Mouse (Mus musculus) stomach, embryonic 15.5 days (tissue): ENCODE measurements around the gene Fgf3. TPM values are rescaled to one million over a fixed set of nuclear protein-coding genes. Genes with fewer than 3 reads are reported as not detected.
A peak's percentile ranks its signal among the peaks of the same experiment; 100 is the strongest.

Experiments
- ATAC-seq: fragments of 200-750 bp; cut with Nextera tagmentation; 2 replicates; pipeline ENCODE4 v1.8.0; 2017; ENCODE audit warnings: low read depth, moderate number of reproducible peaks, moderate TSS enrichment; ENCODE audit not compliant: insufficient read depth, low FRiP score
- H3K27ac ChIP-seq: fragments of 300-500 bp; sonication (generic); 2 replicates; pipeline ENCODE4 v1.5.1; 2015; ENCODE audit warnings: mild to moderate bottlenecking, inconsistent platforms
- H3K27me3 ChIP-seq: fragments of 300-500 bp; sonication (generic); replicated peaks from 2 replicates; pipeline ENCODE4 v1.6.1; 2015; ENCODE audit warnings: inconsistent platforms
- H3K36me3 ChIP-seq: fragments of 300-500 bp; sonication (generic); 2 replicates; pipeline ENCODE4 v1.6.1; 2015; ENCODE audit warnings: inconsistent platforms
- H3K4me1 ChIP-seq: fragments of 300-500 bp; sonication (generic); 2 replicates; pipeline ENCODE4 v1.6.1; 2015; ENCODE audit warnings: inconsistent platforms
- H3K4me2 ChIP-seq: fragments of 300-500 bp; sonication (generic); 2 replicates; pipeline ENCODE4 v1.6.1; 2015; ENCODE audit warnings: mild to moderate bottlenecking, inconsistent platforms
- H3K4me3 ChIP-seq: fragments of 300-500 bp; sonication (generic); replicated peaks from 2 replicates; pipeline ENCODE4 v1.5.1; 2015; ENCODE audit warnings: inconsistent platforms
- H3K9ac ChIP-seq: fragments of 300-500 bp; sonication (generic); 2 replicates; pipeline ENCODE4 v1.6.1; 2015; ENCODE audit warnings: inconsistent platforms
- H3K9me3 ChIP-seq: fragments of 300-500 bp; sonication (generic); 2 replicates; pipeline ENCODE4 v1.6.1; 2016; ENCODE audit warnings: inconsistent platforms
- WGBS: fragments of 180-500 bp; shearing (Covaris S2); methylation state at CpG from one replicate; pipeline ENCODE4 v1.1.7; 2015; 5-methylcytosine and 5-hydroxymethylcytosine counted together
- polyA plus RNA-seq: library from polyadenylated mRNA; unstranded; fragments of >200 nt; fragmentation: Nextera tagmentation; extraction: Ambion mirVana; gene quantifications from 2 replicates; pipeline ENCODE4 v1.2.1, GENCODE M21; 2015

Fgf3 gene
- polyA plus RNA-seq, 1 experiment from 2014 or later: not detected

- Histone ChIP-seq H3K9me3 (no peaks in the 10 kb centered on the region), H3K27ac (no peak overlapping the region), H3K4me1 (no peaks in the 10 kb centered on the region), H3K4me3 (no peak overlapping the region), H3K36me3 (no peaks in the 10 kb centered on the region), H3K9ac (no peak overlapping the region), H3K4me2 (no peak overlapping the region), H3K27me3 (no peaks in the 10 kb centered on the region)
- 48% methylated on average over 7 of the region's 7 CpGs for WGBS
- ATAC-seq: no peak
Measured at GRCm38 (mm10) chr7:144821901-144822300, 16.0 kb upstream of the Fgf3 start.

DNA sequence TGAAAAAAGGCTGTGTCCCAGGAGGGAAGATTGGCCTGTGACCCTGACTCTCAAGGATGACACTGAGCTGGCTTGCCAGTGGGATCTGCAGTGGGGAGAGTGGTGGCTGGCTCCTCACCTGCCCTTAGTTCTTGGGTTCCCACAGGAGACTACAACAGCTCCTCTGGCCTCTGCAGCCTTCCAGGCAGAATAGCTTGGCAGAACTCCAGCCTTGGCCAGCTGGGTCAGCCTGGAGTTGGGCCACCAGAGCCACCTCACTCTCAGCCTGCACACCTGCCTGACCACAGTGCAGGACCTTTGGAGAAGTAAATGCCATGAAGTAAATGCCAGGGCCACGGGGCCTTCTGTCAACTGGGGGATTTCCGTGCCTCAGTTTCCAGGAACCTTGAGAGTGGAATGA is 13.9 kb upstream of the Fgf3 start:
- H3K9ac ChIP-seq: no peak overlapping the region
- no peak overlapping the region for H3K4me2 ChIP-seq
- no peaks in the 10 kb centered on the region for H3K4me1 ChIP-seq
- ATAC-seq: peak; percentile 45; the same call in 1 of the 2 replicates
- WGBS: 88% methylated on average over 2 of the region's 2 CpGs
- no peaks in the 10 kb centered on the region for H3K36me3 ChIP-seq
- no peaks in the 10 kb centered on the region for H3K9me3 ChIP-seq
- no peak overlapping the region for H3K27ac ChIP-seq
- no peak overlapping the region for H3K4me3 ChIP-seq
- H3K27me3 ChIP-seq: no peaks in the 10 kb centered on the region

- Histone ChIP-seq H3K4me1 (no peaks in the 10 kb centered on the region), H3K4me2 (no peak overlapping the region), H3K4me3 (no peak overlapping the region), H3K9ac (no peak overlapping the region), H3K36me3 (no peaks in the 10 kb centered on the region), H3K27ac (no peak overlapping the region), H3K9me3 (no peaks in the 10 kb centered on the region), H3K27me3 (no peaks in the 10 kb centered on the region)
- WGBS: 81% methylated on average over 11 of the region's 11 CpGs
- no peak for ATAC-seq
Measured at GRCm38 (mm10) chr7:144828369-144828768, 9.5 kb upstream of the Fgf3 start.

- Histone ChIP-seq H3K36me3 (no peaks in the 10 kb centered on the region), H3K4me2 (peak overlapping the region; percentile 79), H3K27ac (no peak overlapping the region), H3K4me1 (peaks cover 17% of the 10 kb centered on the region; the same call in 1 of the 2 replicates), H3K9me3 (no peaks in the 10 kb centered on the region), H3K27me3 (peaks cover 76% of the 10 kb centered on the region), H3K4me3 (peak overlapping the region; percentile 38), H3K9ac (no peak overlapping the region)
- ATAC-seq: no peak
- under 1% methylated on average over 94 of the region's 94 CpGs for WGBS
Measured at GRCm38 (mm10) chr7:144838522-144839503, 930 bp downstream of the Fgf3 start.

- H3K4me3 ChIP-seq: no peak overlapping the region
- 26% methylated on average over 4 of the region's 4 CpGs for WGBS
- no peaks in the 10 kb centered on the region for H3K36me3 ChIP-seq
- no peaks in the 10 kb centered on the region for H3K9me3 ChIP-seq
- H3K4me1 ChIP-seq: no peaks in the 10 kb centered on the region
- no peak for ATAC-seq
- H3K9ac ChIP-seq: no peak overlapping the region
- no peak overlapping the region for H3K4me2 ChIP-seq
- H3K27ac ChIP-seq: no peak overlapping the region
- H3K27me3 ChIP-seq: peaks cover 21% of the 10 kb centered on the region
Measured at GRCm38 (mm10) chr7:144846158-144846557, 8.3 kb downstream of the Fgf3 start.

GRCm38 (mm10) chr7:144847067-144847466 is 9.2 kb downstream of the Fgf3 start, which contains the start of gene Fgf4:
TSS of gene Fgf4 (plus strand) at chr7:144847367.
- Histone ChIP-seq H3K9me3 (no peaks in the 10 kb centered on the region), H3K9ac (no peak within 1 kb of the TSS), H3K27ac (no peak within 1 kb of the TSS), H3K4me1 (no peaks in the 10 kb centered on the region), H3K4me2 (no peak within 1 kb of the TSS), H3K27me3 (peaks cover 12% of the 10 kb centered on the region), H3K36me3 (no peaks in the 10 kb centered on the region), H3K4me3 (no peak within 1 kb of the TSS)
- ATAC-seq: no peak

DNA sequence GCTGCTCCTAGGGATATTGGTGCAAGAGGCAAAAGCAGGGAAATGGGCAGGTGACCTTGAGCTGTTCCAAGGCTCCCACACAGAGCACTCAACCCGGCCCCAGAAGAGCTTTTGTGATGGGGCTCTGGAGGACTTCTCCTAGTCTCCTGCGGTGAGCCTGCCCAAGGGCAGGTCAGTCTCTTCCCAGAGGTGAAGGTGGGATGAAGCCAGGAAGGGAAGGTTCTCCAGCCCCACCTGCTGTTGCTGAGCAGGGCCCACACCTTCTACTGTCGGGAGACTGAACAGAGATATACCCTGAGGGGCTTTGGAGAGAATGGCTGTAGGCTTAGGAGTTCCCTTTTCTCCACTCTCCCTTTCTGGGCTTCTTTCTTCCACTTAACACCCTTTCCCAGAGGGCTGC is 13.4 kb downstream of the Fgf3 start:
- Histone ChIP-seq H3K36me3 (no peaks in the 10 kb centered on the region), H3K27ac (no peak overlapping the region), H3K9me3 (no peaks in the 10 kb centered on the region), H3K4me1 (no peaks in the 10 kb centered on the region), H3K9ac (no peak overlapping the region), H3K27me3 (0 out of 2 replicates have a peak, but pooled peaks cover 2% of the 10 kb centered on the region), H3K4me3 (no peak overlapping the region), H3K4me2 (no peak overlapping the region)
- WGBS: 56% methylated on average over 3 of the region's 3 CpGs
- no peak; the same call in 1 of the 2 replicates for ATAC-seq

GRCm38 (mm10) chr7:144854966-144855365 is 17.1 kb downstream of the Fgf3 start:
- no peak for ATAC-seq
- H3K27ac ChIP-seq: no peak overlapping the region

GRCm38 (mm10) chr7:144857158-144857557 is 19.3 kb downstream of the Fgf3 start:
- no peaks in the 10 kb centered on the region for H3K9me3 ChIP-seq
- H3K27ac ChIP-seq: no peak overlapping the region
- H3K4me1 ChIP-seq: peaks cover 12% of the 10 kb centered on the region
- 84% methylated on average over 7 of the region's 7 CpGs for WGBS
- no peak for ATAC-seq
- no peak overlapping the region for H3K9ac ChIP-seq
- peaks cover 30% of the 10 kb centered on the region for H3K27me3 ChIP-seq
- H3K36me3 ChIP-seq: no peaks in the 10 kb centered on the region
- no peak overlapping the region for H3K4me3 ChIP-seq
- no peak overlapping the region for H3K4me2 ChIP-seq

More at GRCm38 (mm10) chr7:144854966-144855365, 17.1 kb downstream of the Fgf3 start:
- WGBS: 33% methylated on average over 3 of the region's 3 CpGs
- Histone ChIP-seq H3K4me3 (no peak overlapping the region), H3K36me3 (no peaks in the 10 kb centered on the region), H3K27me3 (peaks cover 8% of the 10 kb centered on the region), H3K9me3 (no peaks in the 10 kb centered on the region), H3K4me1 (no peaks in the 10 kb centered on the region), H3K4me2 (no peak overlapping the region), H3K9ac (no peak overlapping the region)

DNA sequence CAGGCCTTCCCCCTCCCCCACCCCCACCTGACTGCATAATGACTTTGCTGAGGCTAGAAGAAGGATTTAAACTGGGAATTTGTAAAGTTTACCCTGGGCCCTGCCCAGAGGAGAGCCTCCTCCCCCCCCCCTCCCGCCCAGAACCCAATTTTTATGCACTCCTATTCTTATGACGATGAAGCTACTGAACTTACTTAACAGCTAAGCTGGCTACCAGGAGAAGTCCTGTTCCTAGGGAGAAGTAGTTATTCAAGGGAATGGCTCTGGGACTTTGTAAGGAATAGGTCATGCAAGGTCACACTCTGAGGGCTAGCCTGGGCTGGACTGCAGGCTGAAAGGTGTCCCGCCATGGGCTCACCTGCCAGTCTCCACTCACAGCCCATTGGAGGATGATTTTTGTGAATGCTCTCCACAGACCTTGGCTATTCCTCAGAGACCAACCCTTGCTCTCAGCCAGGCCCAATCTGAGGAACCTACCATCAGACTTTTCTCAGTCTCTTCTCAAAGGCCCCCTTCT is 20.0 kb downstream of the Fgf3 start:
- Histone ChIP-seq H3K27ac (no peak overlapping the region), H3K9ac (no peak overlapping the region), H3K36me3 (no peaks in the 10 kb centered on the region), H3K9me3 (no peaks in the 10 kb centered on the region), H3K4me3 (no peak overlapping the region), H3K4me1 (peaks cover 13% of the 10 kb centered on the region), H3K27me3 (peaks cover 35% of the 10 kb centered on the region), H3K4me2 (no peak overlapping the region)
- ATAC-seq: no peak
- WGBS: 84% methylated on average over 3 of the region's 3 CpGs

DNA sequence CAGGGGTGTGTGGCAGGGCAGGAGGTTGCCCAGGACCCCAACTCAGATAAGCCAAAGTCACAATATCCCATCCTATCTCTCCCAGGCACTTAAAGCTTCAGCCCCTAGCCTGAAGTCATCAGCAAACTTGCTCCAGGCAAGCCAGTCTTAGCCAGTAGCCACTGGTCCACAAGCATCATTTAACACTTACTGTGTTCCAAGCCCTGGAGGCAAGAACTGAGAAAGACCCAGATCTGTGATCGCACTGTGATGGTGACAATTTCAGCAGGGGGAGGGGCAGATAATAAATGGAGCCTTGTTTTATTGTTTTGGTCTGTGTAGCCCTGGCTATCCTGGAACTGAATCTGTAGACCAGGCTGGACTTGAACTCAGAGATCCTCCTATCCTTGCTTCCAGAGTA is 20.8 kb downstream of the Fgf3 start:
- no peak overlapping the region for H3K27ac ChIP-seq
- 88% methylated on average over 1 of the region's 1 CpGs for WGBS
- no peak for ATAC-seq
- no peaks in the 10 kb centered on the region for H3K36me3 ChIP-seq
- H3K4me1 ChIP-seq: peaks cover 13% of the 10 kb centered on the region
- no peak overlapping the region for H3K4me2 ChIP-seq
- H3K9ac ChIP-seq: no peak overlapping the region
- no peaks in the 10 kb centered on the region for H3K9me3 ChIP-seq
- peaks cover 43% of the 10 kb centered on the region for H3K27me3 ChIP-seq
- no peak overlapping the region for H3K4me3 ChIP-seq

GRCm38 (mm10) chr7:144861056-144861768 is 23.3 kb downstream of the Fgf3 start:
- no peaks in the 10 kb centered on the region for H3K9me3 ChIP-seq
- no peak for ATAC-seq
- H3K4me2 ChIP-seq: peak overlapping the region; percentile 30
- H3K4me3 ChIP-seq: peak overlapping the region; percentile 19; the same call in 1 of the 2 replicates
- WGBS: 2% methylated on average over 72 of the region's 72 CpGs
- no peak overlapping the region for H3K27ac ChIP-seq
- H3K36me3 ChIP-seq: no peaks in the 10 kb centered on the region
- peaks cover 13% of the 10 kb centered on the region for H3K4me1 ChIP-seq
- no peak overlapping the region for H3K9ac ChIP-seq
- peaks cover 63% of the 10 kb centered on the region for H3K27me3 ChIP-seq
